Mouse (Mus musculus) forebrain, embryonic 14.5 days (tissue): ENCODE data around the gene Rbx1. TPM values are rescaled to one million over a fixed set of nuclear protein-coding genes. Genes with fewer than 3 reads are reported as not detected.
"Not testable (repeated sequence)": the region's sequence is repeated elsewhere in the genome, so short reads cannot be mapped to it uniquely, and the experiment has no call there.

Experiments used
- ATAC-seq: fragments of 200-750 bp; cut with Nextera tagmentation; 2 replicates; pipeline ENCODE4 v1.8.0; 2017; ENCODE audit warnings: mild to moderate bottlenecking, moderate library complexity
- DNase-seq: peaks from one replicate; pipeline ENCODE4 v3.0.0-alpha.2; 2015; ENCODE audit warnings: low spot score
- H3K27ac ChIP-seq: fragments of 300-500 bp; sonication (generic); 2 replicates; pipeline ENCODE4 v1.5.1; 2014; ENCODE audit warnings: low read depth, mild to moderate bottlenecking, control low read depth, low read length, moderate library complexity
- H3K27me3 ChIP-seq: fragments of 300-500 bp; sonication (generic); replicated peaks from 2 replicates; pipeline ENCODE4 v1.6.1; 2014; ENCODE audit warnings: low read length, control low read depth, mixed read lengths; ENCODE audit not compliant: control insufficient read depth, insufficient read depth
- H3K36me3 ChIP-seq: fragments of 300-500 bp; sonication (generic); 2 replicates; pipeline ENCODE4 v1.6.1; 2014; ENCODE audit warnings: low read length, control low read depth; ENCODE audit not compliant: control insufficient read depth, insufficient read depth
- H3K4me1 ChIP-seq: fragments of 300-500 bp; sonication (generic); 2 replicates; pipeline ENCODE4 v1.6.1; 2014; ENCODE audit warnings: antibody characterized with exemption, low read length, control low read depth; ENCODE audit not compliant: control insufficient read depth, insufficient read depth
- H3K4me2 ChIP-seq: fragments of 300-500 bp; sonication (generic); 2 replicates; pipeline ENCODE4 v1.6.1; 2014; ENCODE audit warnings: mild to moderate bottlenecking, control low read depth, low read length
- H3K4me3 ChIP-seq: fragments of 300-500 bp; sonication (generic); 2 replicates; pipeline ENCODE4 v1.5.1; 2014; ENCODE audit warnings: low read depth, low read length, control low read depth
- H3K9ac ChIP-seq: fragments of 300-500 bp; sonication (generic); 2 replicates; pipeline ENCODE4 v1.6.1; 2014; ENCODE audit warnings: mild to moderate bottlenecking, low read length, control low read depth, moderate library complexity
- H3K9me3 ChIP-seq: fragments of 300-500 bp; sonication (generic); replicated peaks from 2 replicates; pipeline ENCODE4 v1.6.1; 2016; ENCODE audit warnings: low read length, control low read depth, mixed read lengths; ENCODE audit not compliant: control insufficient read depth
- WGBS: fragments of 180-500 bp; shearing (Covaris S2); extraction: QIAGEN DNeasy Blood & Tissue Kit; methylation state at CpG from one replicate; pipeline ENCODE4 v1.1.7; 2014; 5-methylcytosine and 5-hydroxymethylcytosine counted together
- polyA plus RNA-seq: library from polyadenylated mRNA; unstranded; fragments of >200 nt; fragmentation: Nextera tagmentation; extraction: Ambion mirVana; gene quantifications from 2 replicates; pipeline ENCODE4 v1.2.1, GENCODE M21; 2014

Gene Rbx1
- polyA plus RNA-seq, 1 experiment from 2014 or later, result 641 TPM

GRCm38 (mm10) chr15:81479446-81480213 lies 13.5 kb downstream of the Rbx1 start:
- 68% methylated on average over 21 of the region's 21 CpGs for WGBS
- Histone ChIP-seq H3K4me1 (no peaks in the 10 kb centered on the region), H3K9me3 (no peaks in the 10 kb centered on the region), H3K36me3 (peaks cover 15% of the 10 kb centered on the region), H3K9ac (no peak overlapping the region), H3K4me3 (no peak overlapping the region), H3K4me2 (no peak overlapping the region), H3K27me3 (no peaks in the 10 kb centered on the region), H3K27ac (no peak overlapping the region)
- ATAC-seq (no peak), DNase-seq (no peak)

- not testable (repeated sequence) for DNase-seq, H3K36me3 ChIP-seq, H3K27ac ChIP-seq, H3K4me3 ChIP-seq, H3K4me1 ChIP-seq, H3K27me3 ChIP-seq, H3K4me2 ChIP-seq, H3K9me3 ChIP-seq, ATAC-seq, H3K9ac ChIP-seq
- 63% methylated on average over 3 of the region's 3 CpGs for whole genome bisulfite sequencing
These were observed 14.2 kb downstream of the Rbx1 start for GRCm38 (mm10) chr15:81480284-81480683.

- 16% methylated on average over 13 of the region's 13 CpGs for WGBS
- Histone ChIP-seq H3K4me1 (no peaks in the 10 kb centered on the region), H3K27ac (no peak overlapping the region), H3K4me2 (peak overlapping the region; percentile 38; the same call in 1 of the 2 replicates), H3K4me3 (no peak overlapping the region), H3K27me3 (no peaks in the 10 kb centered on the region), H3K36me3 (peaks cover 2% of the 10 kb centered on the region; the same call in 1 of the 2 replicates), H3K9ac (no peak overlapping the region), H3K9me3 (no peaks in the 10 kb centered on the region)
- ATAC-seq (no peak), DNase-seq (peak; percentile 25)
These were observed 14.9 kb downstream of the Rbx1 start for GRCm38 (mm10) chr15:81480977-81481379.

- no peaks in the 10 kb centered on the region for H3K36me3 ChIP-seq
- no peaks in the 10 kb centered on the region for H3K27me3 ChIP-seq
- DNase-seq, result no peak
- no peak overlapping the region for H3K9ac ChIP-seq
- no peaks in the 10 kb centered on the region for H3K4me1 ChIP-seq
- H3K9me3 ChIP-seq, result no peaks in the 10 kb centered on the region
- ATAC-seq, result no peak
- WGBS, result 75% methylated on average over 2 of the region's 2 CpGs
- no peak overlapping the region for H3K27ac ChIP-seq
- H3K4me2 ChIP-seq, result no peak overlapping the region
- H3K4me3 ChIP-seq, result no peak overlapping the region
These were observed 16.9 kb downstream of the Rbx1 start for GRCm38 (mm10) chr15:81482966-81483365.

- H3K36me3 ChIP-seq, result no peaks in the 10 kb centered on the region
- no peaks in the 10 kb centered on the region for H3K27me3 ChIP-seq
- DNase-seq, result no peak
- H3K9ac ChIP-seq, result no peak overlapping the region
- H3K4me1 ChIP-seq, result no peaks in the 10 kb centered on the region
- H3K9me3 ChIP-seq, result no peaks in the 10 kb centered on the region
- no peak overlapping the region for H3K4me2 ChIP-seq
- 85% methylated on average over 6 of the region's 6 CpGs for WGBS
- no peak for ATAC-seq
- no peak overlapping the region for H3K4me3 ChIP-seq
- no peak overlapping the region for H3K27ac ChIP-seq
These were observed 17.6 kb downstream of the Rbx1 start for GRCm38 (mm10) chr15:81483691-81484090.

GRCm38 (mm10) chr15:81485483-81485882 lies 19.4 kb downstream of the Rbx1 start:
- Histone ChIP-seq H3K4me3 (no peak overlapping the region), H3K4me1 (no peaks in the 10 kb centered on the region), H3K36me3 (no peaks in the 10 kb centered on the region), H3K27me3 (no peaks in the 10 kb centered on the region), H3K4me2 (no peak overlapping the region), H3K27ac (no peak overlapping the region), H3K9me3 (no peaks in the 10 kb centered on the region), H3K9ac (no peak overlapping the region)
- DNase-seq (no peak), ATAC-seq (no peak)
- WGBS, result 86% methylated on average over 4 of the region's 4 CpGs

GRCm38 (mm10) chr15:81503466-81503865 lies 37.4 kb downstream of the Rbx1 start:
- no peak overlapping the region for H3K9ac ChIP-seq
- H3K27ac ChIP-seq, result no peak overlapping the region
- ATAC-seq (no peak), DNase-seq (no peak)
- no peaks in the 10 kb centered on the region for H3K9me3 ChIP-seq
- no peak overlapping the region for H3K4me2 ChIP-seq
- H3K36me3 ChIP-seq, result no peaks in the 10 kb centered on the region
- H3K4me3 ChIP-seq, result no peak overlapping the region
- no peaks in the 10 kb centered on the region for H3K27me3 ChIP-seq
- H3K4me1 ChIP-seq, result no peaks in the 10 kb centered on the region
- WGBS, result 94% methylated on average over 2 of the region's 2 CpGs

GRCm38 (mm10) chr15:81503995-81504394 lies 37.9 kb downstream of the Rbx1 start:
- Histone ChIP-seq H3K4me1 (no peaks in the 10 kb centered on the region), H3K27me3 (no peaks in the 10 kb centered on the region), H3K9me3 (no peaks in the 10 kb centered on the region), H3K36me3 (no peaks in the 10 kb centered on the region), H3K27ac (no peak overlapping the region), H3K4me2 (no peak overlapping the region), H3K9ac (no peak overlapping the region), H3K4me3 (no peak overlapping the region)
- 94% methylated on average over 2 of the region's 2 CpGs for WGBS
- no peak for DNase-seq
- no peak for ATAC-seq

- Histone ChIP-seq H3K4me1 (no peaks in the 10 kb centered on the region), H3K4me3 (no peak overlapping the region), H3K4me2 (no peak overlapping the region), H3K27me3 (no peaks in the 10 kb centered on the region), H3K9ac (no peak overlapping the region), H3K36me3 (no peaks in the 10 kb centered on the region), H3K9me3 (no peaks in the 10 kb centered on the region), H3K27ac (no peak overlapping the region)
- DNase-seq (peak; percentile 6), ATAC-seq (no peak)
These were observed 41.1 kb downstream of the Rbx1 start for GRCm38 (mm10) chr15:81507201-81507600.
